Mouse (Mus musculus): ENCODE measurements around the gene Kdm4a. TPM values are rescaled to one million over a fixed set of nuclear protein-coding genes. Genes with fewer than 3 reads are reported as not detected.

The Kdm4a gene
- polyA plus RNA-seq, 1 experiment from 2014 or later, result 55.0 TPM

- no peaks in the 10 kb centered on the region for H3K9me3 ChIP-seq
- H3K27me3 ChIP-seq, result no peaks in the 10 kb centered on the region
- no peak overlapping the region for H3K27ac ChIP-seq
- no peak overlapping the region for H3K9ac ChIP-seq
- no peak overlapping the region for H3K4me3 ChIP-seq
- no peak overlapping the region for H3K4me2 ChIP-seq
- peaks cover 23% of the 10 kb centered on the region for H3K36me3 ChIP-seq
- H3K4me1 ChIP-seq, result peaks cover 5% of the 10 kb centered on the region; the same call in 1 of the 2 replicates
- WGBS, result 91% methylated on average over 3 of the region's 3 CpGs
- no peak for ATAC-seq (ENCODE audit: insufficient number of reproducible peaks, insufficient read depth, low FRiP score, low TSS enrichment, low read depth)
Observed at GRCm38 (mm10) chr4:118105256-118106053, 74.4 kb downstream of the Kdm4a start.

DNA sequence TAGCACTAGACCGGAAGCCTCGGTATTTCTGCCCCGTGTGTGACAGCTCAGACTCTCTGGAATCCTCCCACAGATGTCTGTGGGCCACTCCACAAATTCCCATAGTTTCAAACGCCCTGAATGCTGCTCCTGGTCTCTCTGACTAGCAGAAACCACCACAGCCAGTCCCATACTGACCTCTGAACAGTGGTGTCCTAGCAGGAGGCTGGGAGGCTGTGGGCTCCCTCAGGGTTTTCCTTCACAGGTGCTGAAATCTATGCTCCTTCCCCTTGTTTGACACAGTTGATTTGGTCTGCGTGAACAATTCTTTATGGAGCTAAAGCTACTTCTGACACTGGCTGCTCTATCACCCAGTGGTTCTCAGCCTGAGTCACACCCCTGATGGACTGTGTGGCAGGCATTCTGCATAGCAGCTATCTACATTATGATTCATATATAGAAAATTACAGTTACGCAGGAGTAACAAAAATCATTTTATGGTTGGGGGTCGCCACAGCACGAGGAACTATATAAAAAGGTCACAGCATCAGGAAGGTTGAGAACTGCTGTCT lies 76.5 kb downstream of the Kdm4a start:
- Histone ChIP-seq H3K27ac (no peak overlapping the region), H3K4me1 (no peaks in the 10 kb centered on the region), H3K4me3 (no peak overlapping the region), H3K36me3 (peaks cover 23% of the 10 kb centered on the region), H3K9me3 (no peaks in the 10 kb centered on the region), H3K4me2 (no peak overlapping the region), H3K27me3 (no peaks in the 10 kb centered on the region), H3K9ac (no peak overlapping the region)
- ATAC-seq (ENCODE audit: insufficient number of reproducible peaks, insufficient read depth, low FRiP score, low TSS enrichment, low read depth), result no peak
- 79% methylated on average over 8 of the region's 8 CpGs for WGBS

- Histone ChIP-seq H3K4me3 (no peak overlapping the region), H3K27me3 (no peaks in the 10 kb centered on the region), H3K9me3 (no peaks in the 10 kb centered on the region), H3K9ac (no peak overlapping the region), H3K36me3 (peaks cover 6% of the 10 kb centered on the region; the same call in 1 of the 2 replicates), H3K27ac (no peak overlapping the region), H3K4me1 (no peaks in the 10 kb centered on the region; the same call in 1 of the 2 replicates), H3K4me2 (no peak overlapping the region)
- WGBS, result 86% methylated on average over 6 of the region's 6 CpGs
- no peak for ATAC-seq (ENCODE audit: insufficient number of reproducible peaks, insufficient read depth, low FRiP score, low TSS enrichment, low read depth)
Observed at GRCm38 (mm10) chr4:118101497-118101896, 78.3 kb downstream of the Kdm4a start.

DNA sequence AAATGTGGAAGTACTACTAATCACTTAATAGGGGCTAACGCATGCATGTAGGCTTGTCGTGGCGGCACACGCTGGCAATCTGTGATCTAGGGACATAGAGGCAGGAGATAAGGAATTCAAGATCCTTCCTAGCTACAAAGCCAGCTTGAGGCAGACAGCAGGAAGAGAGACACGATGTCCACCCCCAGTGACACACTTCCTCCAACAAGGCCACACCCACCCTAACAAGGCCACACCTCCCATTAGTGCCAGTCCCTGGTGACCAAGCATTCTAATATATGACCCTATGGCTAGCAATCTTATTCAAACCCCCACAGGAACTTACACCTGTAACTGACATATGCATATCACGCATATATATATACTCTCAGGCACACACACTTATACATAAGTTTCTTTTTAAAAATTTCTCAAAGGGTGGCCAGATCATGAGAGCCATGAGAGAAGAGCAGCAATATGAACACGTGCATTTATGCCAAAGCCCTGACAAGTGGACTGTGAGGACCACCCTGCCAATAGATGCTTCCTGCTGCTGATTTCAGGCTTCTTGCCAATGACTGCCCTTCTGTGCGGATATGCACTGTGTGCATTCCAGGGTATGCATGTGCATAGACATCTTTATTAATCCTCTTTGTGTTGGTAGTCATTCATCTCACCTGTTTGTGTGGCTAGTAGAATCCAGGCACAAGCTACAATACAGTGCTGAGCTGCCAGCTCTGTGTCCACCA lies 80.0 kb downstream of the Kdm4a start:
- no peaks in the 10 kb centered on the region for H3K9me3 ChIP-seq
- H3K27me3 ChIP-seq, result no peaks in the 10 kb centered on the region
- ATAC-seq (ENCODE audit: insufficient number of reproducible peaks, insufficient read depth, low FRiP score, low TSS enrichment, low read depth), result no peak
- no peaks in the 10 kb centered on the region; the same call in 1 of the 2 replicates for H3K4me1 ChIP-seq
- H3K4me2 ChIP-seq, result no peak overlapping the region
- no peak overlapping the region for H3K4me3 ChIP-seq
- H3K9ac ChIP-seq, result no peak overlapping the region
- H3K36me3 ChIP-seq, result peaks cover 4% of the 10 kb centered on the region; the same call in 1 of the 2 replicates
- WGBS, result 88% methylated on average over 8 of the region's 8 CpGs
- no peak overlapping the region for H3K27ac ChIP-seq

DNA sequence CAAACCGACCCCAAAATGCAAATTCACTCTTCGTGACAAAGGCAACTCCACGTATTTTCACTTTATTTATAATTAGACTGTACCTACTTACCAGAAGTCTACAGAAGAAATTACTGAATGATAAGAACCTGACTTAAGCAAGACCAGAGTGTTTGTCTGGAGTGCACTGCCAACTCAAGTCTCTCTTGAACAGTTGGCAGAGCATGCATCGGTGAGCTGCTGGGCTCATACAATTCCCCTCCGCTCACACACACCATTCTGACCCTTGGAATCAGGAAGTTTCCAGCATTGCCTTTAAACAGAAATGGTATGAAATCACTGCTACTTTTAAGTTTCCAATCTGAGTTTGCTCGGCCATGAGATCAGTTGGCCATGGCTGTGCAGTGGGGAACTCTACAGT lies 81.3 kb downstream of the Kdm4a start:
- WGBS, result 93% methylated on average over 6 of the region's 6 CpGs
- no peaks in the 10 kb centered on the region for H3K9me3 ChIP-seq
- H3K4me3 ChIP-seq, result no peak overlapping the region
- no peak for ATAC-seq (ENCODE audit: insufficient number of reproducible peaks, insufficient read depth, low FRiP score, low TSS enrichment, low read depth)
- H3K36me3 ChIP-seq, result peaks cover 7% of the 10 kb centered on the region; the same call in 1 of the 2 replicates
- no peak overlapping the region for H3K4me2 ChIP-seq
- no peaks in the 10 kb centered on the region; the same call in 1 of the 2 replicates for H3K4me1 ChIP-seq
- no peak overlapping the region for H3K27ac ChIP-seq
- no peak overlapping the region for H3K9ac ChIP-seq
- H3K27me3 ChIP-seq, result no peaks in the 10 kb centered on the region

DNA sequence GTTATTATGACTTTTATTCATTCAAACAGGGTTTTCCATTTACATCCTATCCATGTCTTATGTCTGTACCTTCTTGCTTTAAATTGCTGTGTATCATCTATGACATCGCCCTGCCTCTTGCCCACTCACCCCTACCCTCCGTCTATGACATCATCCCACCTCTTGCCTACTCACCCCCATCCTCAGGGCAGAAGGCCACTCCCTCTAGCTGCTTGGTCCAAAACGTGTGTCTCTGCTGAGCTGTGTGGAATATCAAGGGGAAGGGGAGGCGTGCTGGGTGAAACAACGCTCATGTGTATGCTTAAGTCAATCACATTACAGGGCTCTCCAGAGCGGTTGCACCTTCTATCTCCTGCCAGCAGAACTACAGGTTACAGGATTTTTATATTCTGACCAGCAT lies 83.8 kb downstream of the Kdm4a start:
- H3K4me3 ChIP-seq, result no peak overlapping the region
- no peaks in the 10 kb centered on the region; the same call in 1 of the 2 replicates for H3K4me1 ChIP-seq
- H3K27me3 ChIP-seq, result no peaks in the 10 kb centered on the region
- no peak overlapping the region for H3K4me2 ChIP-seq
- 78% methylated on average over 6 of the region's 6 CpGs for WGBS
- H3K36me3 ChIP-seq, result peaks cover 6% of the 10 kb centered on the region; the same call in 1 of the 2 replicates
- H3K9ac ChIP-seq, result no peak overlapping the region
- no peak for ATAC-seq (ENCODE audit: insufficient number of reproducible peaks, insufficient read depth, low FRiP score, low TSS enrichment, low read depth)
- no peaks in the 10 kb centered on the region for H3K9me3 ChIP-seq
- no peak overlapping the region for H3K27ac ChIP-seq

DNA sequence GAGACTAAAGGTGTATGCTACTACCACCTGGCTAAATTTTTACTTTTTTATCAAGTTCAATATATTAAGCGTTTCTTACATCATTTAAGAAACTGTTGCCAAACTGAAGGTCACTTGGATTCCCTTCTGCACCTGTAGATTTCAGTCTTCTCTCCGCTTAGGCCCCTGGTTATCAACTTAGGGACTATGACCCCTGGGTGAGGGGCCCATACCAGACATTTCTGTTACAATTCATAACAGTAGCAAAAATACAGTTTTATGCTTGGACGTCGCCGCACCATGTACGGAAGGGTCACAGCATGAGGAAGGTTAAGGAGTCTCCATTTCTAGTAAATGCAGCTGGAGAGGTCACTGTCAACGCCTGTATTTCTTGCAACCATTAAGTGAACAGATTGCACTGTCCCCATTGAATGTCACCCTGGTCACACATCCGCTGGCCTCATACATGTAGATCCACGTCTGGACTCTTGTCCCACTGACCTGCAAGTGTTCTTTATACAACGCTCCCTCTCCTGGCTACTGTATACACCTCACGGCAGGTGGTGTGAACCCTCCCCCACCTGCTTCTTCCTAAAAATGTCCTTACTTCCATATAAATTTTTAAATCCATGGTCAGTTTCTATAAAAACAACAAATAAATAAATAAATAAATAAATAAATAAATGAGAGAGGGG lies 86.9 kb downstream of the Kdm4a start:
- no peaks in the 10 kb centered on the region for H3K9me3 ChIP-seq
- H3K4me2 ChIP-seq, result no peak overlapping the region
- H3K4me3 ChIP-seq, result no peak overlapping the region
- no peak overlapping the region for H3K27ac ChIP-seq
- no peaks in the 10 kb centered on the region for H3K27me3 ChIP-seq
- H3K4me1 ChIP-seq, result no peaks in the 10 kb centered on the region; the same call in 1 of the 2 replicates
- ATAC-seq (ENCODE audit: insufficient number of reproducible peaks, insufficient read depth, low FRiP score, low TSS enrichment, low read depth), result no peak
- no peak overlapping the region for H3K9ac ChIP-seq
- 95% methylated on average over 11 of the region's 11 CpGs for WGBS
- 0 out of 2 replicates have a peak, but pooled peaks cover 6% of the 10 kb centered on the region for H3K36me3 ChIP-seq

DNA sequence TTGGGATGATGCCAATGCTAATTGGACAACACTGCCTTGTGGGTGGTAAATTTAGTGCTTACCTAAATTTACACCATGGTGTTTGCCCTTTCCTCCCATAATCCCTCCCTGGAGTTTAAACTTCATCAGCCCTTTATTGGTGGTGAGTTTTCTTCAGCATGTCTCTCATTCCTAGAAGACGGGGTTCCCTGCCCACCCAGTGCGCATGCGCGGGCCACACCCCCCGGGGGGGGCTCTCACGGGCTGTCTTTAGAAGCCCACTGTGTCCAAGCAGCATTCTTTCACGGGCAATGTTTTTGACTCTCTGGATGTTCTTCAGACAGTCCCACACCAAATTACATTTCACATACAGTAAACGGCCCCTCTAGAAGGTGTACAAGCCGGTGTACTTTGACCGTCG lies 89.4 kb downstream of the Kdm4a start:
- 85% methylated on average over 11 of the region's 11 CpGs for WGBS
- Histone ChIP-seq H3K4me2 (no peak overlapping the region), H3K36me3 (0 out of 2 replicates have a peak, but pooled peaks cover 6% of the 10 kb centered on the region), H3K27me3 (no peaks in the 10 kb centered on the region), H3K4me3 (no peak overlapping the region), H3K27ac (no peak overlapping the region), H3K4me1 (no peaks in the 10 kb centered on the region), H3K9ac (no peak overlapping the region), H3K9me3 (no peaks in the 10 kb centered on the region)
- ATAC-seq (ENCODE audit: insufficient number of reproducible peaks, insufficient read depth, low FRiP score, low TSS enrichment, low read depth), result no peak

GRCm38 (mm10) chr4:118089939-118090338 lies 89.9 kb downstream of the Kdm4a start:
- H3K4me2 ChIP-seq, result no peak overlapping the region
- H3K27ac ChIP-seq, result no peak overlapping the region
- no peaks in the 10 kb centered on the region for H3K4me1 ChIP-seq
- WGBS, result 59% methylated on average over 9 of the region's 9 CpGs
- no peaks in the 10 kb centered on the region for H3K9me3 ChIP-seq
- 0 out of 2 replicates have a peak, but pooled peaks cover 6% of the 10 kb centered on the region for H3K36me3 ChIP-seq
- no peak overlapping the region for H3K4me3 ChIP-seq
- no peaks in the 10 kb centered on the region for H3K27me3 ChIP-seq
- no peak for ATAC-seq (ENCODE audit: insufficient number of reproducible peaks, insufficient read depth, low FRiP score, low TSS enrichment, low read depth)
- no peak overlapping the region for H3K9ac ChIP-seq

DNA sequence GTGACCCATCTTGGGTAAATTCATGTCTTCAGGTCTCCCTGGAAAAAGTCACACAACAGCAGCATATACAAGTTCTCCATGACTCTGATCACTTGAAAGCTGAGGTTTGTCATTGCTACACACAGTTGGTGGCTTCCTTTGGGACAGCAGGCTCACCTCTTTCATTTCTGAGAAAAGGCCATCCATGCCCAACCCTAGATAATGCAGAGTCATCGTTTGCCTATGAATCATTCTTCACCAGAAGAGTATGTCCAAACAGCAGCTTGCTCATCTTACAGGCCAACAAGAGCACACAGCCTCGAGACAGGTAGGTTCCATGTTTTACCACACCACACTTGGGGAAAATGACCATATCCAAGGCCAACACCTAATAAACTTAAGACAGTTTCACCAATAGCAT lies 91.1 kb downstream of the Kdm4a start:
- Histone ChIP-seq H3K9me3 (no peaks in the 10 kb centered on the region), H3K4me1 (no peaks in the 10 kb centered on the region), H3K27ac (no peak overlapping the region), H3K27me3 (no peaks in the 10 kb centered on the region), H3K36me3 (0 out of 2 replicates have a peak, but pooled peaks cover 2% of the 10 kb centered on the region), H3K4me2 (no peak overlapping the region), H3K4me3 (no peak overlapping the region), H3K9ac (no peak overlapping the region)
- no peak for ATAC-seq (ENCODE audit: insufficient number of reproducible peaks, insufficient read depth, low FRiP score, low TSS enrichment, low read depth)
- 86% methylated on average over 2 of the region's 2 CpGs for WGBS

Measured in embryonic facial prominence, embryonic 13.5 days (tissue).